Mouse (Mus musculus) ovary, postnatal 36 days (tissue): ENCODE data around the gene Clec18a.
A peak's percentile ranks its signal among the peaks of the same experiment; 100 is the strongest.
"Not testable (repeated sequence)": the region's sequence is repeated elsewhere in the genome, so short reads cannot be mapped to it uniquely, and the experiment has no call there.

Experiments used
- DNase-seq: peaks from one replicate; pipeline ENCODE4 v3.0.0; 2022; ENCODE audit warnings: low spot score, mixed read lengths

The Clec18a gene

GRCm38 (mm10) chr8:111056158-111056663 is 36.0 kb downstream of the Clec18a start, which contains the start of gene Exosc6:
TSS of gene Exosc6 (plus strand) at chr8:111056339.
- peak; percentile 92 for DNase-seq

- DNase-seq, result no peak
Measured at GRCm38 (mm10) chr8:111055661-111056060, 36.6 kb downstream of the Clec18a start.

- DNase-seq, result no peak
Measured at GRCm38 (mm10) chr8:111055031-111055634, 37.1 kb downstream of the Clec18a start.

GRCm38 (mm10) chr8:111053827-111054518 is 38.3 kb downstream of the Clec18a start:
- peak; percentile 38 for DNase-seq

GRCm38 (mm10) chr8:111049106-111049505 is 43.1 kb downstream of the Clec18a start:
- DNase-seq, result no peak

GRCm38 (mm10) chr8:111048694-111049093 is 43.5 kb downstream of the Clec18a start:
- DNase-seq, result no peak

GRCm38 (mm10) chr8:111044003-111044734 is 48.1 kb downstream of the Clec18a start:
- DNase-seq, result no peak

GRCm38 (mm10) chr8:111042546-111042945 is 49.7 kb downstream of the Clec18a start:
- no peak for DNase-seq

- no peak for DNase-seq
Measured at GRCm38 (mm10) chr8:111036591-111036990, 55.6 kb downstream of the Clec18a start.

- no peak for DNase-seq
Measured at GRCm38 (mm10) chr8:111034276-111034675, 58.0 kb downstream of the Clec18a start.

GRCm38 (mm10) chr8:111033482-111034215 is 58.6 kb downstream of the Clec18a start:
- DNase-seq, result peak; percentile 89

- DNase-seq, result no peak
Measured at GRCm38 (mm10) chr8:111032916-111033315, 59.3 kb downstream of the Clec18a start, which contains the start of gene Aars. TSS of gene Aars (plus strand) at chr8:111033144.

- no peak for DNase-seq
Measured at GRCm38 (mm10) chr8:111031572-111031971, 60.7 kb downstream of the Clec18a start, which contains the start of gene Ddx19b. TSS of gene Ddx19b (minus strand) at chr8:111031751.

- no peak for DNase-seq
Measured at GRCm38 (mm10) chr8:111030045-111030444, 62.2 kb downstream of the Clec18a start.

- no peak for DNase-seq
Measured at GRCm38 (mm10) chr8:111029589-111029988, 62.6 kb downstream of the Clec18a start.

- peak; percentile 85 for DNase-seq
Measured at GRCm38 (mm10) chr8:111027391-111027937, 64.8 kb downstream of the Clec18a start.

GRCm38 (mm10) chr8:111026609-111027008 is 65.6 kb downstream of the Clec18a start:
- not testable (repeated sequence) for DNase-seq

- not testable (repeated sequence) for DNase-seq
Measured at GRCm38 (mm10) chr8:111010230-111010991, 81.8 kb downstream of the Clec18a start.
